Mouse (Mus musculus): ENCODE results near the gene Gprin2. TPM values are rescaled to one million over a fixed set of nuclear protein-coding genes. Genes with fewer than 3 reads are reported as not detected.
A peak's percentile ranks its signal among the peaks of the same experiment; 100 is the strongest.

Gprin2 gene
- total and polyA plus RNA-seq, 3 experiments: 0.05 TPM; not detected in 2

DNA sequence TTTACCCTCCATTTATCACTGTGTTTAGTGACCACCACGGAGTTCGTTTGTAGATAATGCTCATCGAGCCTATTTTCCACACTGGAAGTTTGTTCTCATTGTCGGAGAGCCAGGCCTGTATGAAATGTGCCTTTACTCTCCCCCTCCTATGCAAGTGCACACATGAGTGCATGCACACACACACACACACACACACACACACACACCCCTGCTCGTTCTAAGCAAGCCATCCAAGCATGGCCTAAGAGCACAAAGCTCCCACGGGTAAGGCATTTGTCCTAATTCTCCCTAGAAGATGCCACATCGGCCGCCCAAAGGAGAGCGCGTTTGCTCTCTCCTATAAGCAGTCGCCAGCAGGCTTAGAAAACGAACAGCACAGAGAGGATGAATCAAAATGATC lies 45.7 kb downstream of the Gprin2 start:
- Histone ChIP-seq H3K4me1 (ENCODE audit: insufficient read depth, low read depth, low read length) (no peaks in the 10 kb centered on the region), H3K9me3 (replicated peaks) (no peaks in the 10 kb centered on the region), H3K36me3 (replicated peaks) (no peaks in the 10 kb centered on the region), H3K27me3 (ENCODE audit: insufficient read depth, low read length) (no peaks in the 10 kb centered on the region), H3K4me3 (ENCODE audit: low read depth, low read length) (no peak overlapping the region)
- no peak for DNase-seq (ENCODE audit: low spot score)
- TF ChIP-seq GATA1 (IDR thresholded peaks at IDR 0.05; ENCODE audit: borderline replicate concordance, low read length): no peak
- no peak for TF ChIP-seq CTCF (IDR thresholded peaks at IDR 0.05; ENCODE audit: low read depth, low read length)
- TF ChIP-seq POLR2AphosphoS5 (IDR thresholded peaks at IDR 0.05; ENCODE audit: insufficient replicate concordance, low read depth, low read length): no peak
- TF ChIP-seq GATA2 (IDR thresholded peaks at IDR 0.05; ENCODE audit: borderline replicate concordance, low read depth, low read length): no peak
- no peak for TF ChIP-seq TAL1 (conservative IDR thresholded peaks at IDR 0.05; ENCODE audit: low read depth, low read length)
- ATAC-seq (ENCODE audit: extremely low read depth, insufficient number of reproducible peaks, low FRiP score, poor library complexity, severe bottlenecking): no peak

DNA sequence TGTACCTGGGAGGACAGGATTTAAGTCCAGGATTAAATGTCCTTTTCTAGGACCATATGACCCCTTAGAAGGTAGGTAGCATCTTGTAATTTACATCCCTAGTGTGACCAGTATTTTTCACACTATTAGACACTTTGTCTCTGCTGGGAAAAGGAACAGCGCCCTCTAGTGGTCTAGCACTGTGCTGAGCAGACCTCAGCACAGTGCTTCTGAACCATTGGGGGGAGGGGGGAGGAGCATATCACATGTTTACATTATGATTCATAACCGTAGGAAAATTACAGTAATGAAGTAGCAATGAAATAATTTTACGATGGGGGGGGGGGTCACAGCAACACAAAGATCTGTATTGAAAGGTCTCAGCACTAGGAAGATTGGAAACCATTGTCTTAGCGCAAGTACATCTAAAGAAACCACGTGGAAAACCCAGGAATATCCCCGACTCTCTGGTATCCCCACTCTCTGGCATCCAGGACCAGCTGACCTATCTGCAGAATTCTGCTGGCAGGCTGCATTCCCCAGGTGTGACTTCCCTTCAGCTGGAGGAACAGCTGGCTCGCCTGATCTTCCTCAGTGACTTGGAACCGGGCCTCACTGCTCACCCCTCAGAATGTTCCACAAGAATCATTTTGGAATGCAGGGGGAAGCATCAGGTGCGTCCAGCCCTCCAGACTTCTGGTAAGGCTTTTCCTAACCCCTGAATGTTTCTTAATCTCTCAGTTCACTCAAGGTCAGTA lies 46.7 kb downstream of the Gprin2 start:
- no peaks in the 10 kb centered on the region for H3K27me3 ChIP-seq (ENCODE audit: insufficient read depth, low read length)
- no peak for ATAC-seq (ENCODE audit: extremely low read depth, insufficient number of reproducible peaks, low FRiP score, poor library complexity, severe bottlenecking)
- H3K4me1 ChIP-seq (ENCODE audit: insufficient read depth, low read depth, low read length): no peaks in the 10 kb centered on the region
- H3K36me3 ChIP-seq (replicated peaks): no peaks in the 10 kb centered on the region
- TF ChIP-seq CTCF (IDR thresholded peaks at IDR 0.05; ENCODE audit: low read depth, low read length) (peak; percentile 55), TAL1 (conservative IDR thresholded peaks at IDR 0.05; ENCODE audit: low read depth, low read length) (no peak)
- H3K4me3 ChIP-seq (ENCODE audit: low read depth, low read length): no peak overlapping the region
- peak; percentile 17 for DNase-seq (ENCODE audit: low spot score)
- no peaks in the 10 kb centered on the region for H3K9me3 ChIP-seq (replicated peaks)

DNA sequence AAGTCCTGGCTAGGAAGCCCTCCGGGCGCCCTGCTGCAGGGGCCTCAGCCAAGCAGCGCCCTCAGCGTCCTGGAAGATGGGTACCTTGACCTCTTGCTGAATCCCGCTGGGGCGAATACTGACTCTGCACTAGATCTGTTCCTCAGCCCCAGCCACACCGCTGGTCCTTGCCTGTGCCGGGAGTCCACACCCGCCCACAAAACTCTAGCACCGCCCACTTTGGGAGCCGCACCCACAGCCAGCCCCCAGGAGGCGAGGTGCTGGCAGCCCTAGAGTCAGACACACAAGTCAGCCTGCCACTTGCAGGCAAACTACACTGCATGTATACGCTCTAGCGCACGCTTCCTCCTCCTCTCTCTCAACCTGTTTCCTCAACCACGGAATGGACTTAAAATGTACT lies 49.1 kb downstream of the Gprin2 start, which contains the start of gene Npy4r:
Npy4r (minus strand) TSS at position 148 of the 400 bp plus-strand sequence.
- H3K27me3 ChIP-seq (ENCODE audit: insufficient read depth, low read length): no peaks in the 10 kb centered on the region
- ATAC-seq (ENCODE audit: extremely low read depth, insufficient number of reproducible peaks, low FRiP score, poor library complexity, severe bottlenecking): no peak

DNA sequence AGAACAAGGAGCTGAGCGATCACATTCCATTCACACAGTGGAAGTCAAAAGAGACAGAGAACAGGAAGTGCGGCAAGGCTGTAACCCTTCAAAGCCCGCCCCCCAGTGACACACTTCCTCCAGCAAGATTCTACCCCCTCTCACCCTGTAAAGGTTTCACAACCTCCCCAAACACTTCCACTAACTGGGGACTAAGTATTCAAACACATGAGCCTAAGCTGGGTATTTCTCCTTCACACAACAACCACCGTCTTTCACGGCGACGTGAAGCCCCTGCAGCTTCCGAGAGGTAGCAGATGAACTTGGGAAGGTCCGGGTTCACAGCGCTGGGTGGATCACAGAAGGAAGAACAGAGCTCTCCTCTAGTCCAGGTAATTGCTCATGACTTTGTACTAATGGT lies 58.5 kb downstream of the Gprin2 start:
- TF ChIP-seq TAL1 (conservative IDR thresholded peaks at IDR 0.05; ENCODE audit: low read depth, low read length) (no peak), CTCF (IDR thresholded peaks at IDR 0.05; ENCODE audit: low read depth, low read length) (no peak), GATA1 (IDR thresholded peaks at IDR 0.05; ENCODE audit: borderline replicate concordance, low read length) (no peak), POLR2AphosphoS5 (IDR thresholded peaks at IDR 0.05; ENCODE audit: insufficient replicate concordance, low read depth, low read length) (no peak), GATA2 (IDR thresholded peaks at IDR 0.05; ENCODE audit: borderline replicate concordance, low read depth, low read length) (no peak)
- no peaks in the 10 kb centered on the region for H3K9me3 ChIP-seq (replicated peaks)
- no peak for DNase-seq (ENCODE audit: low spot score)
- H3K27me3 ChIP-seq (ENCODE audit: insufficient read depth, low read length): no peaks in the 10 kb centered on the region
- no peak for ATAC-seq (ENCODE audit: extremely low read depth, insufficient number of reproducible peaks, low FRiP score, poor library complexity, severe bottlenecking)
- H3K36me3 ChIP-seq (replicated peaks): no peaks in the 10 kb centered on the region
- no peak overlapping the region for H3K4me3 ChIP-seq (ENCODE audit: low read depth, low read length)
- no peaks in the 10 kb centered on the region for H3K4me1 ChIP-seq (ENCODE audit: insufficient read depth, low read depth, low read length)

More for the DNA sequence above, 49.1 kb downstream of the Gprin2 start, which contains the start of gene Npy4r:
- no peaks in the 10 kb centered on the region for H3K9me3 ChIP-seq (replicated peaks)
- no peaks in the 10 kb centered on the region for H3K36me3 ChIP-seq (replicated peaks)
- H3K4me3 ChIP-seq (ENCODE audit: low read depth, low read length): no peak within 1 kb of the TSS
- no peaks in the 10 kb centered on the region for H3K4me1 ChIP-seq (ENCODE audit: insufficient read depth, low read depth, low read length)
- DNase-seq (ENCODE audit: low spot score): no peak
- no peak for TF ChIP-seq GATA2 (IDR thresholded peaks at IDR 0.05; ENCODE audit: borderline replicate concordance, low read depth, low read length)
- TF ChIP-seq GATA1 (IDR thresholded peaks at IDR 0.05; ENCODE audit: borderline replicate concordance, low read length): no peak
- no peak for TF ChIP-seq TAL1 (conservative IDR thresholded peaks at IDR 0.05; ENCODE audit: low read depth, low read length)
- no peak for TF ChIP-seq POLR2AphosphoS5 (IDR thresholded peaks at IDR 0.05; ENCODE audit: insufficient replicate concordance, low read depth, low read length)
- TF ChIP-seq CTCF (IDR thresholded peaks at IDR 0.05; ENCODE audit: low read depth, low read length): no peak

DNA sequence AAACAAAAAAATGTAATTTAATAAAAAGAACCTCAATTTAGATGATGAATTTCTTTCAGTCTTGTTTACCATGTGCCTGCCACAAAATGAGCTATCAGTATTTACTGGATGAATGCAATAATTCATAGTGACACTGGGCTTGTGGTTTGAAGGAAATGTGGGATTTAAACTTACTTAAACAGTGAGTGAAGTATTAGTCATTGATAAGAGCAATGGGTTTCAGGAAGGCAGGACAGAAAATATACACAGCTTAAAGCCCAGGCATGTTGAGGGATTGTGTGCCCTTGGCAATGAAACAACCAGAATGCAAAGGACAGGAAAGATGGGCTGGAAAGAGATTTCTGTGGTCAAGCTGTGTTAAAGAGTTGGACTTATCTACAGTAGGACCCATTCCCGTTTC lies 59.1 kb downstream of the Gprin2 start:
- ATAC-seq (ENCODE audit: extremely low read depth, insufficient number of reproducible peaks, low FRiP score, poor library complexity, severe bottlenecking): no peak
- DNase-seq (ENCODE audit: low spot score): no peak
- TF ChIP-seq TAL1 (conservative IDR thresholded peaks at IDR 0.05; ENCODE audit: low read depth, low read length) (no peak), GATA2 (IDR thresholded peaks at IDR 0.05; ENCODE audit: borderline replicate concordance, low read depth, low read length) (no peak), GATA1 (IDR thresholded peaks at IDR 0.05; ENCODE audit: borderline replicate concordance, low read length) (no peak), POLR2AphosphoS5 (IDR thresholded peaks at IDR 0.05; ENCODE audit: insufficient replicate concordance, low read depth, low read length) (no peak), CTCF (IDR thresholded peaks at IDR 0.05; ENCODE audit: low read depth, low read length) (no peak)
- Histone ChIP-seq H3K9me3 (replicated peaks) (no peaks in the 10 kb centered on the region), H3K27me3 (ENCODE audit: insufficient read depth, low read length) (no peaks in the 10 kb centered on the region), H3K36me3 (replicated peaks) (no peaks in the 10 kb centered on the region), H3K4me3 (ENCODE audit: low read depth, low read length) (no peak overlapping the region), H3K4me1 (ENCODE audit: insufficient read depth, low read depth, low read length) (no peaks in the 10 kb centered on the region)

DNA sequence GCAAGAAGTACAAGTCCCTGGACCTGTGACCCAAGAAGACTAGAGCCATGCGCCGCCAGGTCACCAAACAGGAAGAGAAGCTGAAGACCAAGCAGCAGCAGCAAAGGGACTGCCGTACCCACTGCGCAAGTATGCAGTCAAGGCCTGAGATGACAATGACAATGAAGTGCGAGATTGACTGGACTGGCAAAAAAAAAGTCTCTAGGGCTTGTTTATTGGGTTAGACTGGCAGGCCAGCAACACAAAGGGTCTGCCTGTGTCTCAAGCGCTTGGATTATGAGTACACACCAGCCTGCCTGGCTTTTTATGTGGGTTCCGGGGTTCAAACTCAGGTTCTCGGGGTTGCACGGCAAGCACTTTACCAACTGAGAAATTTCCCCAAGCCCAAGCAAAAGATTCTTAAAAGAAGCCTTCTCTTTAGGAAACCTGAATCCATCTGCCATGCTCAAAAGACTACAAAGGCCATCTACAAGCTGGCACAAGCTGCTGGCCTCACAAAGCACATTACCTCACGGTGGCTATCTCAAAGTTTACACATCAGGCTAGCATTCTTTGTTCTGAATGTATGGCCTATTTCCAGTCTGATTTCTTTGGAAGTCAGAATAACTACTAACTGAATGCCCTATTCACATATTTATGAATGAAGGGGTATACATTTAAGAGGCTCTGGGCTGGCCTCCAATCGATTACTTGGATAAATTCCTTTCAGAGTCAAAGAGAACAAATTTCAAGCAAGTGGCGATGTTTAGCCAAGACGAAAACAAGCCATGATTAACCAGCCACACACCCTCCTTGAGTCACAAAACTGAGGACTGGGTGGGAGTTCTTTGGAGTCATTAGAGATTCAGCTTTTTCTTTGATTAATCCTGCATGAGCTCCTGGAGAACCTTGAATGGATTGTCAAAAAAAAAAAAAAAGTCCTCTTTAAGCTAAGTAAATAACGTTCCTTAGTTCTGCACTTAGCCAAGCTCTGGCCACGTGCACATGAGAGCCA lies 61.5 kb downstream of the Gprin2 start:
- Histone ChIP-seq H3K9me3 (replicated peaks) (no peaks in the 10 kb centered on the region), H3K4me3 (ENCODE audit: low read depth, low read length) (no peak overlapping the region), H3K36me3 (replicated peaks) (no peaks in the 10 kb centered on the region), H3K27me3 (ENCODE audit: insufficient read depth, low read length) (no peaks in the 10 kb centered on the region), H3K4me1 (ENCODE audit: insufficient read depth, low read depth, low read length) (no peaks in the 10 kb centered on the region)
- no peak for DNase-seq (ENCODE audit: low spot score)
- no peak for TF ChIP-seq POLR2AphosphoS5 (IDR thresholded peaks at IDR 0.05; ENCODE audit: insufficient replicate concordance, low read depth, low read length)
- TF ChIP-seq CTCF (IDR thresholded peaks at IDR 0.05; ENCODE audit: low read depth, low read length): no peak
- TF ChIP-seq GATA1 (IDR thresholded peaks at IDR 0.05; ENCODE audit: borderline replicate concordance, low read length): no peak
- no peak for TF ChIP-seq GATA2 (IDR thresholded peaks at IDR 0.05; ENCODE audit: borderline replicate concordance, low read depth, low read length)
- TF ChIP-seq TAL1 (conservative IDR thresholded peaks at IDR 0.05; ENCODE audit: low read depth, low read length): no peak
- no peak for ATAC-seq (ENCODE audit: extremely low read depth, insufficient number of reproducible peaks, low FRiP score, poor library complexity, severe bottlenecking)

Other genes starting within 250 kb of the Gprin2 start
- gene Rbp3, start 247.7 kb downstream of the Gprin2 start, total RNA-seq (2014; fragmentation: Nextera tagmentation): not detected in 2 replicates
- gene Rbp3, start 247.7 kb downstream of the Gprin2 start, total RNA-seq (2017): 0.11 TPM in 1 of 2 replicates, not detected in the other
- not detected in 2 replicates for gene Rbp3, start 247.7 kb downstream of the Gprin2 start, polyA plus RNA-seq (2012)
- not detected in 2 replicates for gene Zfp488, start 222.9 kb downstream of the Gprin2 start, total RNA-seq (2014; fragmentation: Nextera tagmentation)
- 0.05 TPM in 1 of 2 replicates, not detected in the other for gene Zfp488, start 222.9 kb downstream of the Gprin2 start, total RNA-seq (2017)
- gene Zfp488, start 222.9 kb downstream of the Gprin2 start, polyA plus RNA-seq (2012): not detected in 2 replicates
- gene Gm30083, start 186.5 kb downstream of the Gprin2 start, total RNA-seq (2014; fragmentation: Nextera tagmentation): not detected in 2 replicates
- gene Gm30083, start 186.5 kb downstream of the Gprin2 start, total RNA-seq (2017): not detected in 2 replicates
- gene Gm30083, start 186.5 kb downstream of the Gprin2 start, polyA plus RNA-seq (2012): not detected in 2 replicates
- gene Gm5460, start 184.9 kb downstream of the Gprin2 start, total RNA-seq (2014; fragmentation: Nextera tagmentation): not detected in 2 replicates
- 0.17 TPM in 1 of 2 replicates, not detected in the other for gene Gm5460, start 184.9 kb downstream of the Gprin2 start, total RNA-seq (2017)
- gene Gm5460, start 184.9 kb downstream of the Gprin2 start, polyA plus RNA-seq (2012): not detected in 2 replicates
- not detected in 2 replicates for gene Antxrl, start 148.9 kb downstream of the Gprin2 start, total RNA-seq (2014; fragmentation: Nextera tagmentation)
- 0.11 and 0.17 TPM in 2 replicates for gene Antxrl, start 148.9 kb downstream of the Gprin2 start, total RNA-seq (2017)
- gene Antxrl, start 148.9 kb downstream of the Gprin2 start, polyA plus RNA-seq (2012): not detected in 2 replicates
- gene Anxa8, start 115.7 kb downstream of the Gprin2 start, total RNA-seq (2014; fragmentation: Nextera tagmentation): not detected in 2 replicates
- not detected in 2 replicates for gene Anxa8, start 115.7 kb downstream of the Gprin2 start, total RNA-seq (2017)
- not detected in 2 replicates for gene Anxa8, start 115.7 kb downstream of the Gprin2 start, polyA plus RNA-seq (2012)
- gene A630023A22Rik, start 98.9 kb downstream of the Gprin2 start, total RNA-seq (2014; fragmentation: Nextera tagmentation): not detected in 2 replicates
- 0.11 TPM in 1 of 2 replicates, not detected in the other for gene A630023A22Rik, start 98.9 kb downstream of the Gprin2 start, total RNA-seq (2017)
- gene A630023A22Rik, start 98.9 kb downstream of the Gprin2 start, polyA plus RNA-seq (2012): not detected in 2 replicates
- gene Npy4r, start 49.2 kb downstream of the Gprin2 start, total RNA-seq (2014; fragmentation: Nextera tagmentation): not detected in 2 replicates
- 0.06 and 0.11 TPM in 2 replicates for gene Npy4r, start 49.2 kb downstream of the Gprin2 start, total RNA-seq (2017)
- gene Npy4r, start 49.2 kb downstream of the Gprin2 start, polyA plus RNA-seq (2012): not detected in 2 replicates
- gene Syt15, start 17.9 kb upstream of the Gprin2 start, total RNA-seq (2014; fragmentation: Nextera tagmentation): not detected in 2 replicates
- 0.11 TPM in 1 of 2 replicates, not detected in the other for gene Syt15, start 17.9 kb upstream of the Gprin2 start, total RNA-seq (2017)
- gene Syt15, start 17.9 kb upstream of the Gprin2 start, polyA plus RNA-seq (2012): not detected in 2 replicates
- gene Shld2, start 108.8 kb upstream of the Gprin2 start, total RNA-seq (2014; fragmentation: Nextera tagmentation): 21.1 and 24.2 TPM in 2 replicates
- gene Shld2, start 108.8 kb upstream of the Gprin2 start, total RNA-seq (2017): 14.6 and 14.8 TPM in 2 replicates
- gene Shld2, start 108.8 kb upstream of the Gprin2 start, polyA plus RNA-seq (2012): 6.2 and 7.9 TPM in 2 replicates
- gene Glud1, start 109.1 kb upstream of the Gprin2 start, total RNA-seq (2014; fragmentation: Nextera tagmentation): 92.0 and 118 TPM in 2 replicates
- gene Glud1, start 109.1 kb upstream of the Gprin2 start, total RNA-seq (2017): 83.9 and 109 TPM in 2 replicates
- gene Glud1, start 109.1 kb upstream of the Gprin2 start, polyA plus RNA-seq (2012): 45.9 and 61.4 TPM in 2 replicates
- gene Fam25c, start 153.8 kb upstream of the Gprin2 start, total RNA-seq (2014; fragmentation: Nextera tagmentation): not detected in 2 replicates
- not detected in 2 replicates for gene Fam25c, start 153.8 kb upstream of the Gprin2 start, total RNA-seq (2017)
- gene Fam25c, start 153.8 kb upstream of the Gprin2 start, polyA plus RNA-seq (2012): not detected in 2 replicates
- gene Sncg, start 173.1 kb upstream of the Gprin2 start, total RNA-seq (2014; fragmentation: Nextera tagmentation): not detected in 2 replicates
- gene Sncg, start 173.1 kb upstream of the Gprin2 start, total RNA-seq (2017): 0.23 and 0.27 TPM in 2 replicates
- gene Sncg, start 173.1 kb upstream of the Gprin2 start, polyA plus RNA-seq (2012): not detected in 2 replicates
- not detected in 2 replicates for gene Mmrn2, start 173.8 kb upstream of the Gprin2 start, total RNA-seq (2014; fragmentation: Nextera tagmentation)
- 0.11 and 0.12 TPM in 2 replicates for gene Mmrn2, start 173.8 kb upstream of the Gprin2 start, total RNA-seq (2017)
- gene Mmrn2, start 173.8 kb upstream of the Gprin2 start, polyA plus RNA-seq (2012): 0.01 TPM in 2 replicates